Mouse (Mus musculus) frontal cortex, postnatal 25 days (tissue): Measurements from ENCODE around the gene Has3.
"Not testable (repeated sequence)": the region's sequence is repeated elsewhere in the genome, so short reads cannot be mapped to it uniquely, and the experiment has no call there.

ENCODE experiments used
- DNase-seq, 2 experiments: peaks; one replicate each; pipeline ENCODE4 v3.0.0; 2022; ENCODE audit warnings: low spot score in 2 of 2

Gene Has3

DNA sequence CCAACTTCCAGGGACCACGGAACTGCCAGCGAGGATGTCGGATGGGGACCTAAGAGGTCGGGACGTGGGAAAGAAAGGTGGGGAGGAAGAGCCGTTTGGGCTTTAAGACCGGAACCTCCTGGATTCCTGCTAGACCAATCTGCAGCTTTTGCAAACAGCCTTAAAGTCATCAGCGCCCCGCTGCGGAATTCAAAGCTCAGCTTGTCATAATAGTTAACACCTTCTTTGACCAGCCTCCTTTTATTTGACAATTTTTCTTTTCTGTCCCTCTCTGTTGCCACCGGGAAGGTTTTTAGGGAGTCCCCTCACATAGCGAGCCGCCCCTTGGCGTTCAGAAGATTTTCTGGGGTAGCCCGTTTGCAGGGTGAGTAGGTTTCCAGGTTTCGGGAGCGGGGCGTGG lies at the start of gene Has3:
TSS of gene Has3 (plus strand) at position 192 of the 400 bp plus-strand sequence.
- DNase-seq: peak in 1 of 2 experiments; percentile 25

- DNase-seq: no peak
Measured at GRCm38 (mm10) chr8:106820553-106821515, 49.2 kb upstream of the Has3 start.

DNA sequence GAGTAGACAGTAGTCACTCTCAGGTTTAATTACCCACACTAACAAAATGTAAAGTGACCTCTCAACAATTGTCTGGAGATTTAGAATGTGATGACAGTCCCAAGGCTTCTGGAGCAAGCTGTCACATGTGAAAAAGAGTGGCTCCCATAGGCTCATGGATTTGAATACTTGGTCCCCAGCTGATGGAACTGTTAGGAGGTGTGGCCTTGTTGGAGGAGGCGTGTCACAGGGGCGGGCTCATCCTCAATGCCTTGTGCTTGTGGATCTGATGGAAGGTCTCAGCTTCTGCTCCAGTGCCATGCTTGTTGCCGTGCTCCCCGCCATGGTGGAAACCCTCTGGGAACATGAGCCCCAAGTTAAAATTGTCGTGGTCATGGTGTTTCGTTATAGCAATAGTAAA lies 41.1 kb upstream of the Has3 start:
- DNase-seq: no peak

DNA sequence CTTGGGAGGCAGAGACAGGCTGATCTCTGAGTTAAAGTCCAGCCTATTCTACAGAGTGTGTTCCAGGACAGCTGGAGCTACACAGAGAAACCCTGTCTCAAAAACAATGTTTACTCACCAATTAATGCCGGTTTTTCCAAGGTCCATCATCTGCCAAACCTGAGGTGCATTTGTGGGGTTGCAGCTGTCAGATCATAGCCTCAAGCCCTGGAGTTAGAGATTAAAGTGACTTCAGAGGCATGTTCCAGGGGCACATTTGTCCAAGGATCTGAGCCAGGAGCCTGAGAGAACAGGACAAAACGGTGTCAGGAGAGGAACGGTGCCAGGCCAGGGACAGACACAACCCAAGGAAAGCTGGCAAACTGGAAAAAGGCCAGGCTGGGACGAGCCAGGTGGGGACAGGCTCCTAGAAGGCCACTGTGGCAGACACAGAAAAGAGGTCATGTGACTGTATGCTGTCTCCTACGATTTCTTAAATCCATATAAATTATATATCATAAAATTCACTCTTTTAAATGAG lies 40.5 kb upstream of the Has3 start:
- DNase-seq: no peak

DNA sequence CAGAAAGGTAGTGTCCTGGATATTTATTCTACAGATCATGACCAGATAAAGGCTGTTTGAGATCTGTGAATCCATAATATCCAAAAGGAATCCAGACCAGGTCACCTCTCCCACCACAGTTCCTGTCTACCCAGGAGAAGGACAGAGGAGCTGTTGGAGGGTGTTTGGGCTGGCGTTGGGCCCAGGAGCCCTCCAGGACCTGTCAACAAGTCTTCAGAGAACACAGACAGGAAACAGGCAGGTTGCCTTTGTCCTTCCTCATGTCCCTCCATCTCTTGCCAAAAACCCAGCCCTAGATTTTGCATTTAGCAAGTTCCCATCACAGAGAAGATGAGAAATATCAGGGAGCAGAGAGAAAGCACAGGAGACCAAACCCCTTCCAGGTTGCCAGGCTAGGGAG lies 35.1 kb upstream of the Has3 start:
- no peak for DNase-seq

DNA sequence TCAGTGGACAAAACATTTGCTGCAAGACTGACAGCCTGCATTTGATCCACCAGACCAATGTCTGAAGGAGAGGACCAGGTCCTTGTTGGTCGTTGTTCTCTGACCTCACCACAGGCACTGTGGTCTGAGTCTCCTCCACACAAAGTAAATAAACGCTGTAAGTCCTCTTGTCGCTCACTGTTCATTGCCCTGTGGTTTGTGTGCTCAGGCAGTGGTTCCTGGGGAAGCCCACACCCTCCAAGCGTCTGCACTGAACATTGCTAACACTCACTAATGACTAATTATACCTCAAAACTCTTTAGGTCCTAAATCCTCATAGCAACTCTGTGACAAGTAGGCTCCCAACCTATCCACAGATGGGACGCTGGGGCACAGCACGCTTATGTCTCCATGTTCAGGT lies 33.5 kb upstream of the Has3 start:
- no peak for DNase-seq

GRCm38 (mm10) chr8:106838803-106839202 lies 31.2 kb upstream of the Has3 start:
- DNase-seq: no peak

DNA sequence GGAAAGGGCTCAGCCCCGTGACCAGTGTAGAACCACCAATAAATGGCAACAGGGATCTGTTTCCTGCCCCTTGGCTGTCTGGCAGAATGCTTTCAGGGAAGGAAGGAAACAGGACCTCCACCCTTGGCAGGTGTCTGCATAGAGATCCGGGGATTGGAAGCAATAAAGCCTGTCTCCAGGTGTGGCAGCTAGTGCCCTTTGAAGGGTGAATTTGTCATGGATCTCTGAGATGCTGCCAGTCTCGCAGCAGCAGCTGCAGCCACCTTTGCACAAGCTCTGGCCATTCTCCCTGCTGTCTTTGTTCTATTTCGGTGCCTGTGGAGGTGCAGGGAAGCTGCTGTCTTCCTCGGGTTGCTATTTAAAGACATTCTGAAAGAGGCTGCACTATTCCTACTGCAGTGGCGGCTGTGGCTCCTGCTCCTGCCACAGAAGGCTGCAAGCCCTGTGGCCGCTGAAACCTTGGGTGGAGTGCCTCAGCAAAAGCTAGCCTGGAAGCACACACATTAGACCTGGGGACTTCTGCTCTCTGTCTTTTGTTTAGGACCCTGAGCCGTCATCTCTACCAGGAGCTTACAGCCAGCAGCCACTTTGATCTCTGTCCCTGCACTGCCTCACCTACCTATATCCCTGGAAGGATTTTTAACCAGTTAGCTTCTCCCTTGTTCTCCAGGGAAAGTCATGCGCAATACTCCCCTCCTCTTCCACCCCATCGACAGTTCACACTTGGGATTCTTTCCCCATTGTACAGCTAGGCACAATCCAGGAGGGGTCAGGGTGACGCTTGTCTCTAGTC lies 30.6 kb upstream of the Has3 start:
- peak; percentile 25 to 27 for DNase-seq

GRCm38 (mm10) chr8:106850034-106850433 lies 20.0 kb upstream of the Has3 start:
- DNase-seq: no peak

GRCm38 (mm10) chr8:106854534-106855241 lies 15.4 kb upstream of the Has3 start:
- DNase-seq: no peak

- no peak for DNase-seq
Measured at GRCm38 (mm10) chr8:106855242-106855562, 14.8 kb upstream of the Has3 start.

- DNase-seq: no peak
Measured at GRCm38 (mm10) chr8:106862845-106863244, 7.2 kb upstream of the Has3 start.

- no peak for DNase-seq
Measured at GRCm38 (mm10) chr8:106865354-106865753, 4.7 kb upstream of the Has3 start.

GRCm38 (mm10) chr8:106870537-106871327 lies 690 bp downstream of the Has3 start:
- peak; percentile 36 to 43 for DNase-seq

- no peak for DNase-seq
Measured at GRCm38 (mm10) chr8:106871328-106871926, 1.4 kb downstream of the Has3 start.

- DNase-seq: peak; percentile 19 to 27
Measured at GRCm38 (mm10) chr8:106871931-106872371, 1.9 kb downstream of the Has3 start.

DNA sequence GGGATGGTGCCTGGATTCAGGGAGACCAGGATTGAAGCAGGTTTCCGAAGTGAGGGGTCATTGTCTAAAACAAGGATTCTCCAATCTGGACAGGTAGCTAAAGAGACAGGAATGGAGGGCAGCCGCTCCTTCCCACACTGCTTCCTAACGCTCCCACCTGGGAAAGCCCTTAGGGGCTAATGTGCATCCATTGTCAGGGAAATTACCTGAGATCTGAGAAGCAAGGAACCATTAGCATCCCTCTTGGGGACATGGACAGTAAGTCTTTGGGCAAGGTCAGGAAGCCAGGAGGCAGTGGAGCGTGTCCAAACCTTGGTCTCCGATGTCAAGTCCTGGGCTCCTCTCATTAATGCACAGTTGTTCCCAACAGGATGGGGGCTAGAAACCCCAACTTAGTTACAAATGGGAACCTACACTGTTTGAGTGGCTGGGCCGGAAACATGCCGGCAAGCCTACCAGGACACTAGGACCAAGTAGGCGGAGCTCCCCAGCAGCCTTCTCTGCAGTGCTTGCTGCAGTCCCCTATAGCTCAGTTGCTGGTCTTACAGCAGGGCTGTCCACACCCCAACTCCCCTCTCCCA lies 2.5 kb downstream of the Has3 start:
- DNase-seq: no peak

DNA sequence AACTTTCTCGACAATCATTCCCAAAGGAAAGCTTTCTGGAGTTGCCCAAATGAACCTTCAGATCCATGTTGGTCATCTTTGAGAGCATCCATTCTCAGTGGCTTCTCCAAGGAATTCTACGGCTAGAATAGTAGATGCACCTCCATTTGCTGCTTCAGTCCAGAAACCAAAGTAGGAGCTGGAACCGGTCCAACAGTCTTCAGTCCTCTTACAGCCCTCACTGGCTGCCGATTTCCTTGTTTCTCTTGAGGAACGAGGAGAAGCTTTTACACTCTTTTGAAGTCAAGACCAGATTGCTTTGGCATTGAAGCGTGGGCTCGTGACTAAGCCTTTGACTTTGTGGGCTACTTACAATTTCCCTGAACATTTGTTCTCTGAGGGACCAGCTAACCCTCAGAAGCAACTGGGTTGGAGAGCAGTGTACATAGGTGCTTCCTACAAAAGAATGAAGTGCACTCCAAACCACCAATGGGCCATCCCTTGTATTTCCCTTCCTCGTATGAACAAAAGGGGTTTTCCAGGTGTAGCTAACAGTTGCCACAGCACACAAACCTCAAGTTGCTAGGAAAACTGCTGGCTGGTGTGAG lies 10.2 kb downstream of the Has3 start:
- no peak for DNase-seq

- not testable (repeated sequence) for DNase-seq
Measured at GRCm38 (mm10) chr8:106884094-106884493, 14.1 kb downstream of the Has3 start.
